Mouse (Mus musculus) heart, adult 9 months (tissue): Measurements from ENCODE around the gene Rnf183.
"Not testable (repeated sequence)": the region's sequence is repeated elsewhere in the genome, so short reads cannot be mapped to it uniquely, and the experiment has no call there.

Experiments
- DNase-seq, 2 experiments: peaks; one replicate each; pipeline ENCODE4 v3.0.0; 2022; ENCODE audit warnings: low spot score in 2 of 2

Gene Rnf183

GRCm38 (mm10) chr4:62435081-62435480, at the start of gene Rnf183:
Rnf183 (minus strand) TSS chr4:62435252.
- no peak for DNase-seq

GRCm38 (mm10) chr4:62480709-62481605, 45.9 kb upstream of the Rnf183 start:
- no peak for DNase-seq

- no peak for DNase-seq
Observed at GRCm38 (mm10) chr4:62479937-62480708, 45.1 kb upstream of the Rnf183 start, which contains the start of gene Bspry. Bspry (plus strand) TSS chr4:62480053.

GRCm38 (mm10) chr4:62479593-62479936, 44.5 kb upstream of the Rnf183 start:
- not testable (repeated sequence) for DNase-seq

- DNase-seq, result no peak
Observed at GRCm38 (mm10) chr4:62477542-62478244, 42.6 kb upstream of the Rnf183 start.

- no peak for DNase-seq
Observed at GRCm38 (mm10) chr4:62475793-62476192, 40.7 kb upstream of the Rnf183 start.

- DNase-seq, result no peak
Observed at GRCm38 (mm10) chr4:62475131-62475530, 40.1 kb upstream of the Rnf183 start.

- DNase-seq, result no peak
Observed at GRCm38 (mm10) chr4:62472071-62472470, 37.0 kb upstream of the Rnf183 start.

GRCm38 (mm10) chr4:62470598-62471051, 35.6 kb upstream of the Rnf183 start, which contains the start of gene Wdr31:
Wdr31 (minus strand) TSS chr4:62470896.
- DNase-seq, result peak; percentile 46 to 47

GRCm38 (mm10) chr4:62468158-62468557, 33.1 kb upstream of the Rnf183 start:
- no peak for DNase-seq

GRCm38 (mm10) chr4:62463124-62463523, 28.1 kb upstream of the Rnf183 start:
- no peak for DNase-seq

- no peak for DNase-seq
Observed at GRCm38 (mm10) chr4:62460348-62460747, 25.3 kb upstream of the Rnf183 start.

GRCm38 (mm10) chr4:62459081-62459480, 24.0 kb upstream of the Rnf183 start:
- DNase-seq, result no peak

GRCm38 (mm10) chr4:62454995-62455394, 19.9 kb upstream of the Rnf183 start:
- peak in 1 of 2 experiments; percentile 16 for DNase-seq

- no peak for DNase-seq
Observed at GRCm38 (mm10) chr4:62440986-62441385, 5.9 kb upstream of the Rnf183 start.

- DNase-seq, result no peak
Observed at GRCm38 (mm10) chr4:62440544-62440943, 5.5 kb upstream of the Rnf183 start.

GRCm38 (mm10) chr4:62439793-62440192, 4.7 kb upstream of the Rnf183 start:
- DNase-seq, result no peak

GRCm38 (mm10) chr4:62437871-62438270, 2.8 kb upstream of the Rnf183 start:
- DNase-seq, result no peak

- DNase-seq, result no peak
Observed at GRCm38 (mm10) chr4:62437256-62437778, 2.3 kb upstream of the Rnf183 start.

- DNase-seq, result no peak
Observed at GRCm38 (mm10) chr4:62433939-62434870, 847 bp downstream of the Rnf183 start.

- DNase-seq, result no peak
Observed at GRCm38 (mm10) chr4:62431522-62431921, 3.5 kb downstream of the Rnf183 start.
